Mouse (Mus musculus) C2C12 (cell line): ENCODE data around the gene Hip1. TPM values are rescaled to one million over a fixed set of nuclear protein-coding genes. Genes with fewer than 3 reads are reported as not detected.

ENCODE experiments used
- H3K27me3 ChIP-seq: one replicate; pipeline ENCODE4 v1.6.1; 2011; ENCODE audit not compliant: control insufficient read depth, insufficient read depth, insufficient read length
- H3K36me3 ChIP-seq: one replicate; pipeline ENCODE4 v1.6.1; 2011; ENCODE audit not compliant: control insufficient read depth, insufficient read depth
- H3K4me3 ChIP-seq: one replicate; pipeline ENCODE4 v1.5.1; 2011; ENCODE audit warnings: mild to moderate bottlenecking, control low read depth; ENCODE audit not compliant: poor library complexity, insufficient read depth, severe bottlenecking
- H3K79me2 ChIP-seq: one replicate; pipeline ENCODE4 v1.6.1; 2011; ENCODE audit not compliant: control insufficient read depth, insufficient read depth
- H3K79me3 ChIP-seq: one replicate; pipeline ENCODE4 v1.6.1; 2011; ENCODE audit warnings: low read depth, control low read depth
- H3ac ChIP-seq: one replicate; pipeline ENCODE3; 2011; ENCODE audit warnings: low read depth; ENCODE audit not compliant: control insufficient read depth, insufficient read length
- CEBPB ChIP-seq: IDR thresholded peaks from one replicate; pipeline ENCODE4 v1.6.1; 2011; ENCODE audit warnings: low read depth, mild to moderate bottlenecking, control low read depth, moderate library complexity
- CTCF ChIP-seq: IDR thresholded peaks from one replicate; pipeline ENCODE4 v1.5.1; 2011; ENCODE audit not compliant: control insufficient read depth, insufficient read depth, insufficient read length
- FOSL1 ChIP-seq: IDR thresholded peaks from one replicate; pipeline ENCODE4 v1.8.0; 2011; ENCODE audit warnings: mild to moderate bottlenecking, low read length; ENCODE audit not compliant: poor library complexity, insufficient read depth, severe bottlenecking
- MAX ChIP-seq: IDR thresholded peaks from one replicate; pipeline ENCODE4 v1.6.1; 2011; ENCODE audit warnings: mild to moderate bottlenecking, control low read depth
- MYOD1 ChIP-seq: IDR thresholded peaks from one replicate; pipeline ENCODE4 v1.6.1; 2011; ENCODE audit warnings: low read depth; ENCODE audit not compliant: control insufficient read depth, insufficient read length
- MYOG ChIP-seq: IDR thresholded peaks from one replicate; pipeline ENCODE4 v1.6.1; 2011; ENCODE audit not compliant: control insufficient read depth, insufficient read length; ENCODE audit errors: extremely low read depth
- USF1 ChIP-seq: IDR thresholded peaks from one replicate; pipeline ENCODE4 v1.6.1; 2011; ENCODE audit warnings: low read depth, mild to moderate bottlenecking, control low read depth, moderate library complexity
- polyA plus RNA-seq: library from polyadenylated mRNA; unstranded; fragments of >200 nt; fragmentation: generic; extraction: Trizol; gene quantifications from one replicate; pipeline ENCODE4 v1.2.1, GENCODE M21; 2012; ENCODE audit warnings: missing spikeins

Gene Hip1
- polyA plus RNA-seq, 1 experiment = 38.2 TPM

DNA sequence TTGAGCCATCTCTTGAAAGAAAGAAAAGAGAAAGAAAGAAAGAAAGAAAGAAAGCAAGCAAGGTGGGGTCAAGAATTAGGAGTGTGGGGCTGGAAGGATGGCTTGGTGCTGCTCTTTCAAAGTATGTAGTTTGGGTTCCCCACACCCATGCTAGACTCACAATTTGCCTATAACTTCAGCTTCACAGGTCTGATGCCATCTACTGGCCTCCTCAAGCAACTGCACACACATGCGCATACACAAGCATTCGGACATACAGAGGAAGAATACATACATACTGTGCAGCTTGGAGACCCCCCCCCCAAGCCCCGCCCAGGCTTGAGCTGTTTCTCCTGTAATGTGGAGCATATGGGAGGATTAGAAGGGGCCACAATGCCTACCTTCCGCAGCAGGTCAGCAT is 111.1 kb downstream of the Hip1 start:
- TF ChIP-seq MAX = no peak
- no peak for TF ChIP-seq MYOG
- TF ChIP-seq CEBPB = no peak
- TF ChIP-seq CTCF = no peak
- no peaks in the 10 kb centered on the region for H3K79me2 ChIP-seq
- no peaks in the 10 kb centered on the region for H3K79me3 ChIP-seq
- H3K36me3 ChIP-seq = peaks cover 25% of the 10 kb centered on the region
- no peak overlapping the region for H3K4me3 ChIP-seq
- no peak overlapping the region for H3ac ChIP-seq
- no peaks in the 10 kb centered on the region for H3K27me3 ChIP-seq

DNA sequence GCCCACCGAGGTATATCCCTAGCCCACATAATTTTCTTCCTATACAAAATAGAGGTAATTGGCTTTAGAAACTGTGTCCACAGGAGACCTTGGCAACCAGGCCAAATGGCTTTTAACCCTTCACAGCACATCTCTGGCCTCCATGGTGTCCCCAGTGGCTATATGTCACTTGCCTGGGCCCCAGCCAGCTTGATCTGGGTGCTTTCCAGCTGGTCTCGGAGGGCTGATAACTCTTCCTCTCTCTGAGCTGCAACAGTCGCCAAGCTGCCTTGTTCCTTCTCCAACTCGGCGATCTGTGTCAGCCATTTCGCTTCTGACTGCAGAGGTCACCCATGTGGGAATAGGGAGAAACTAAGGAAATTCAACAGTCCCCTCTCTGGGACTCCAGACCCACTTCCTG is 113.8 kb downstream of the Hip1 start:
- TF ChIP-seq MYOD1 = no peak
- TF ChIP-seq MAX = no peak
- TF ChIP-seq CTCF = no peak
- no peak for TF ChIP-seq USF1
- TF ChIP-seq FOSL1 = no peak
- no peak for TF ChIP-seq MYOG
- TF ChIP-seq CEBPB = no peak
- Histone ChIP-seq H3K27me3 (no peaks in the 10 kb centered on the region), H3ac (no peak overlapping the region), H3K4me3 (no peak overlapping the region), H3K79me2 (no peaks in the 10 kb centered on the region), H3K79me3 (no peaks in the 10 kb centered on the region), H3K36me3 (peaks cover 35% of the 10 kb centered on the region)

DNA sequence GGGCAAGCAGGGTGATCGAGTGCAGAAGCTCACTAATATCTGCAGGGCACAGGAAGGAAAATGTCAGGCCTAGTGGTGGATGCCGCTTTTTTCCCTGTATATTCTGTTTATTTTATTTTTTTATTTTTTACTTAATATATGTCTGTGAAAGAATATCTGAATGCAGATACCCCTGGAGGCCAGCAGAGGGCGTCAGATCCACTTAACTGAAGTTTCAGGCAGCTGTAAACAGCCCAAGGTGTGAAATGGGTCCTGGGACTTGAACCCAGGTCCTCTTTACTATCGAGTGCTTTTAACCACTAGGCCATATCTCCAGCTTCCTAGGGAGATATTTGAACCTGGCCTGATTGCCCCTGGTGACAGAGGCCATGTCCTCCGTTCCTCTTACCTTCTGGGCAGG is 116.1 kb downstream of the Hip1 start:
- TF ChIP-seq USF1 (no peak), CTCF (no peak), MAX (no peak), MYOG (no peak), MYOD1 (no peak), CEBPB (no peak), FOSL1 (no peak)
- H3K36me3 ChIP-seq = peaks cover 46% of the 10 kb centered on the region
- H3K27me3 ChIP-seq = no peaks in the 10 kb centered on the region
- H3ac ChIP-seq = no peak overlapping the region
- no peaks in the 10 kb centered on the region for H3K79me2 ChIP-seq
- no peaks in the 10 kb centered on the region for H3K79me3 ChIP-seq
- H3K4me3 ChIP-seq = no peak overlapping the region

DNA sequence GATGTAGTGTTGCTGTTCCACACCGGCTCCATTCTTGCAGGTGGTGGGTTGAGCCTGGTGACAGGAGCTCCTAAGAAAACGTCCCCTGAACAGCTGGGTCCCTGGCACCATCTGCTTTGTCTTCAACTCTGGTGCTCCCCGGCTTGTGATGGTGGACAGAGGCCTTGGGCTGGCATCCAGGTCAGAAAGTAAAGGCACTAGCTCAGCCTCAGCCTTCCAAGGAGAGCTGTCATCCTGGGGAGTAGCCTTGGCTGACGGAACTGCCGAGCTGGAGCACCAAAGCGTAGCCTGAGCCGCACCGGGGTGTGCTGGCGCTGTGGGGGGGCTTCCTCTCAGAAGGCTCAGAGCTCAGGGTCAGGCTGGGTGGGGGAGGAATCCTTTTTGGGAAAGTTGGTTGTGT is 134.7 kb downstream of the Hip1 start:
- Histone ChIP-seq H3ac (no peak overlapping the region), H3K27me3 (no peaks in the 10 kb centered on the region), H3K4me3 (no peak overlapping the region), H3K79me2 (no peaks in the 10 kb centered on the region), H3K79me3 (no peaks in the 10 kb centered on the region), H3K36me3 (no peaks in the 10 kb centered on the region)
- TF ChIP-seq MAX (no peak), FOSL1 (no peak), CTCF (no peak), CEBPB (no peak), MYOG (no peak), USF1 (no peak), MYOD1 (no peak)

DNA sequence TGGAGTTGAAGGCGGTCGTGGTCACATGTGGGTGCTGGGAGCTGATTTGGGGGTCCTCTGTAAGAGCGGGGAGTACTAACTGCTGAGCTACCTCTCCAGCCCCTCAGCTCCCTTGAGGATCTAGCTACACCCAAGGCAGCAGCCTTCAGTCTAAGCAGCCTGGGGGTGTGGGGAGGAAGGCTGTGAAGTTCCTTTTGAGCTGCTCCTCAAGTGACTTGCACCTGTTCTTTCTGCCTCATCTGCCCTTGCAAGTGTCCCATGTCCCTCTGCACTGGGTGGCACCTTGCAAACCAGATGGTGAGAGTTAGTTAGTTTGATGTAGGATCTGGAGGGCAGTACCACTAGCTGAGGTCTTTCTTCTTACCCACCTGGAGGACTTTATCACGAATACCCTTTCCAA is 136.8 kb downstream of the Hip1 start:
- no peak overlapping the region for H3K4me3 ChIP-seq
- TF ChIP-seq MYOD1 = no peak
- TF ChIP-seq CTCF = no peak
- TF ChIP-seq MAX = no peak
- TF ChIP-seq MYOG = no peak
- TF ChIP-seq FOSL1 = no peak
- TF ChIP-seq USF1 = no peak
- no peak for TF ChIP-seq CEBPB

DNA sequence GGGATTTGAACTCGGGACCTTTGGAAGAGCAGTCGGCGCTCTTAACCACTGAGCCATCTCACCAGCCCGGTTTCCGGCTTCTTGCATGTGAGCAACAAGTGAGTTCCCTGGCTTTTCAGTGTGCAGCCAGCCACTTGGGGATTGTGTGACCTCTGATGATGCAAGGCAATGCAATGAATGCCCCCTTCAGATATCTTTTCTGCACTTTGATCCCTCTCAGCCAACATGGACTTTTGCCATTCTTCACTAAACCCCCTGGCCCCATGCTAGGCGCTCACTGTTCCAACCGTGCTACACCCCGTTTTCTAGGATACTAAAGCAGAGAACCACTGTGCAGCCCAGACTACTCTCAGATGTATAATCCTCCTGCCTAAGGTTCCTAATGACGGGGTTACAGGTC is 139.5 kb downstream of the Hip1 start:
- no peak for TF ChIP-seq MYOD1
- Histone ChIP-seq H3K79me2 (no peaks in the 10 kb centered on the region), H3ac (no peak overlapping the region)

More for the DNA sequence above, 136.8 kb downstream of the Hip1 start:
- Histone ChIP-seq H3K79me3 (no peaks in the 10 kb centered on the region), H3K27me3 (no peaks in the 10 kb centered on the region), H3K79me2 (no peaks in the 10 kb centered on the region), H3ac (no peak overlapping the region), H3K36me3 (no peaks in the 10 kb centered on the region)

More for the DNA sequence above, 139.5 kb downstream of the Hip1 start:
- H3K27me3 ChIP-seq = no peaks in the 10 kb centered on the region
- H3K79me3 ChIP-seq = no peaks in the 10 kb centered on the region
- H3K4me3 ChIP-seq = no peak overlapping the region
- H3K36me3 ChIP-seq = no peaks in the 10 kb centered on the region
